Mouse (Mus musculus) cortical plate, adult 2 months (tissue): ENCODE measurements around the gene Tcf7l2. TPM values are rescaled to one million over a fixed set of nuclear protein-coding genes. Genes with fewer than 3 reads are reported as not detected.

ENCODE experiments used
- H3K27ac ChIP-seq: fragments of 200-500 bp; 2 replicates; pipeline ENCODE4 v1.5.1; 2012; ENCODE audit warnings: low read length, control low read depth, inconsistent platforms; ENCODE audit not compliant: insufficient read depth
- H3K4me1 ChIP-seq: fragments of 200-500 bp; 2 replicates; pipeline ENCODE4 v1.6.1; 2011; ENCODE audit warnings: low read length; ENCODE audit not compliant: control insufficient read depth, insufficient read depth
- H3K4me3 ChIP-seq: fragments of 200-500 bp; 2 replicates; pipeline ENCODE4 v1.5.1; 2011; ENCODE audit warnings: mild to moderate bottlenecking, low read length, control low read depth; ENCODE audit not compliant: insufficient read depth
- CTCF ChIP-seq: fragments of 200-500 bp; IDR thresholded peaks from 2 replicates; pipeline ENCODE4 v1.5.1; 2011; ENCODE audit warnings: mild to moderate bottlenecking, control low read depth, low read length; ENCODE audit not compliant: insufficient read depth; ENCODE audit errors: extremely low read depth
- POLR2A ChIP-seq: fragments of 200-500 bp; IDR thresholded peaks from 2 replicates; pipeline ENCODE4 v1.6.1; 2011; ENCODE audit warnings: mild to moderate bottlenecking, low read length, control low read depth; ENCODE audit not compliant: insufficient read depth; ENCODE audit errors: extremely low read depth
- polyA plus RNA-seq: library from polyadenylated mRNA; depleted of rRNA; stranded (reverse); fragments of >200 nt; gene quantifications from 2 replicates; pipeline ENCODE4 v1.2.3, GENCODE M21; 2012

Gene Tcf7l2
- polyA plus RNA-seq, 1 experiment: 6.0 TPM

- peaks cover 6% of the 10 kb centered on the region; the same call in 1 of the 2 replicates for H3K4me1 ChIP-seq
- H3K27ac ChIP-seq: no peak overlapping the region
- TF ChIP-seq CTCF: no peak
- TF ChIP-seq POLR2A: no peak
- no peak overlapping the region for H3K4me3 ChIP-seq
These were observed 197.5 kb downstream of the Tcf7l2 start for GRCm38 (mm10) chr19:55939090-55939489.

GRCm38 (mm10) chr19:55939719-55940118, 198.1 kb downstream of the Tcf7l2 start:
- Histone ChIP-seq H3K4me3 (no peak overlapping the region), H3K27ac (no peak overlapping the region), H3K4me1 (peaks cover 6% of the 10 kb centered on the region; the same call in 1 of the 2 replicates)
- no peak for TF ChIP-seq CTCF
- no peak for TF ChIP-seq POLR2A

- H3K27ac ChIP-seq: peak overlapping the region; percentile 66
- no peak overlapping the region for H3K4me3 ChIP-seq
- H3K4me1 ChIP-seq: peaks cover 6% of the 10 kb centered on the region; the same call in 1 of the 2 replicates
- TF ChIP-seq CTCF (no peak), POLR2A (no peak)
These were observed 199.1 kb downstream of the Tcf7l2 start for GRCm38 (mm10) chr19:55940538-55941252.

- peaks cover 6% of the 10 kb centered on the region; the same call in 1 of the 2 replicates for H3K4me1 ChIP-seq
- TF ChIP-seq CTCF (no peak), POLR2A (no peak)
- H3K27ac ChIP-seq: peak overlapping the region; percentile 49
- H3K4me3 ChIP-seq: no peak overlapping the region
These were observed 199.9 kb downstream of the Tcf7l2 start for GRCm38 (mm10) chr19:55941253-55942125.

- no peak for TF ChIP-seq CTCF
- TF ChIP-seq POLR2A: no peak
- Histone ChIP-seq H3K4me1 (no peaks in the 10 kb centered on the region), H3K4me3 (no peak overlapping the region), H3K27ac (no peak overlapping the region)
These were observed 209.8 kb downstream of the Tcf7l2 start for GRCm38 (mm10) chr19:55951397-55951796.

GRCm38 (mm10) chr19:55953207-55953606, 211.6 kb downstream of the Tcf7l2 start:
- TF ChIP-seq POLR2A: no peak
- TF ChIP-seq CTCF: no peak
- H3K27ac ChIP-seq: no peak overlapping the region
- no peak overlapping the region for H3K4me3 ChIP-seq
- no peaks in the 10 kb centered on the region for H3K4me1 ChIP-seq

- TF ChIP-seq CTCF (no peak), POLR2A (no peak)
- Histone ChIP-seq H3K4me1 (no peaks in the 10 kb centered on the region), H3K4me3 (no peak overlapping the region), H3K27ac (no peak overlapping the region)
These were observed 213.5 kb downstream of the Tcf7l2 start for GRCm38 (mm10) chr19:55955126-55955525.

GRCm38 (mm10) chr19:55956745-55957144, 215.1 kb downstream of the Tcf7l2 start:
- H3K27ac ChIP-seq: no peak overlapping the region
- no peaks in the 10 kb centered on the region for H3K4me1 ChIP-seq
- H3K4me3 ChIP-seq: no peak overlapping the region
- TF ChIP-seq POLR2A: no peak
- TF ChIP-seq CTCF: no peak

- TF ChIP-seq POLR2A: no peak
- TF ChIP-seq CTCF: no peak
- no peak overlapping the region for H3K4me3 ChIP-seq
- H3K27ac ChIP-seq: no peak overlapping the region
- no peaks in the 10 kb centered on the region for H3K4me1 ChIP-seq
These were observed 222.8 kb downstream of the Tcf7l2 start for GRCm38 (mm10) chr19:55964421-55964820.
